Mouse (Mus musculus) embryonic facial prominence, embryonic 15.5 days (tissue): ENCODE measurements around the gene Snx32. TPM values are rescaled to one million over a fixed set of nuclear protein-coding genes. Genes with fewer than 3 reads are reported as not detected.

ENCODE experiments used
- ATAC-seq: fragments of 200-750 bp; cut with Nextera tagmentation; 2 replicates; pipeline ENCODE4 v1.8.0; 2017; ENCODE audit warnings: low read depth, moderate TSS enrichment; ENCODE audit not compliant: insufficient number of reproducible peaks, low FRiP score, low TSS enrichment
- H3K27ac ChIP-seq: fragments of 300-500 bp; sonication (generic); replicated peaks from 2 replicates; pipeline ENCODE4 v1.5.1; 2015; ENCODE audit warnings: mild to moderate bottlenecking, inconsistent platforms
- H3K27me3 ChIP-seq: fragments of 300-500 bp; sonication (generic); 2 replicates; pipeline ENCODE4 v1.6.1; 2015; ENCODE audit warnings: inconsistent platforms
- H3K36me3 ChIP-seq: fragments of 300-500 bp; sonication (generic); 2 replicates; pipeline ENCODE4 v1.6.1; 2015; ENCODE audit warnings: mild to moderate bottlenecking, inconsistent platforms
- H3K4me1 ChIP-seq: fragments of 300-500 bp; sonication (generic); 2 replicates; pipeline ENCODE4 v1.6.1; 2015; ENCODE audit warnings: inconsistent platforms
- H3K4me2 ChIP-seq: fragments of 300-500 bp; sonication (generic); replicated peaks from 2 replicates; pipeline ENCODE4 v1.6.1; 2015; ENCODE audit warnings: mild to moderate bottlenecking, inconsistent platforms
- H3K4me3 ChIP-seq: fragments of 300-500 bp; sonication (generic); replicated peaks from 2 replicates; pipeline ENCODE4 v1.5.1; 2015; ENCODE audit warnings: mild to moderate bottlenecking, inconsistent platforms
- H3K9ac ChIP-seq: fragments of 300-500 bp; sonication (generic); 2 replicates; pipeline ENCODE4 v1.6.1; 2015; ENCODE audit warnings: inconsistent platforms
- H3K9me3 ChIP-seq: fragments of 300-500 bp; sonication (generic); replicated peaks from 2 replicates; pipeline ENCODE4 v1.6.1; 2016; ENCODE audit warnings: inconsistent platforms
- WGBS: fragments of 180-500 bp; shearing (Covaris S2); methylation state at CpG from one replicate; pipeline ENCODE4 v1.1.7; 2015; 5-methylcytosine and 5-hydroxymethylcytosine counted together
- polyA plus RNA-seq: library from polyadenylated mRNA; unstranded; fragments of >200 nt; fragmentation: Nextera tagmentation; extraction: Ambion mirVana; gene quantifications from 2 replicates; pipeline ENCODE4 v1.2.1, GENCODE M21; 2015

Snx32 gene
- polyA plus RNA-seq, 1 experiment from 2014 or later, result 11.7 TPM

DNA sequence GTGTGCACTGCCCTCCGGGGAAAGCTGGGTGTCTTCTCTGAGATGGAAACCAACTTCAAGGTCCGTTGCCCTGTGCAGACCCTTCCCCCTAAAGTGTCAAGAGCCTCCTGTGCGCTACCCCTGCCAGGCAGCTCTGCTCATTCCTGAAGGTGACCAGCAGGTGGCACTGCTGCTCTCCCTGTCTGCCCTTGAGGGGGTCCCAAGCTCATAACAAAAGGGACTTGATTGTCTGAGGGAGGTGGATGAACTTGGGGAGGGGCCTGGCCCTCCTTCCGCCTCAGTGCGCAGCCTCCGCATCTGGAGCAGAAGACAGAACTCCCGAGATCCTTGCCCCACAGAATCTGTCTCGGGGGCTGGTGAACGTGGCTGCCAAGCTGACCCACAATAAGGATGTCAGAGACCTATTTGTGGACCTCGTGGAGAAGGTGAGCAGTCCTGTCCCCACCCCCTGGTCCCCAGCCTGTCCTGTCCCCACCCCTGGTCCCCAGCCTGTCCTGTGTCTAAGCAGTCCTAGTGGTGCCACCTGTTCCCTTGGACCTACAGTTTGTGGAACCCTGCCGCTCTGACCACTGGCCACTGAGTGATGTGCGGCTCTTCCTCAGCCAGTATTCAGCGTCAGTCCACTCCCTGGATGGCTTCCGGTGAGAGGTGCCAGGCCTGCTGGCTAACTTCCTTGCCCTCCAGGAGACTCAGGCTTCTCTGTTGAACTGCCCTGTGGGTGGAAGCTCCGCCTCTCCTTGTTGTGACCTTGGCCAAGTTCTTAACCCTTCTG lies 46.4 kb downstream of the Snx32 start:
- peak overlapping the region; percentile 31 for H3K4me3 ChIP-seq
- peaks cover 56% of the 10 kb centered on the region for H3K36me3 ChIP-seq
- peak overlapping the region; percentile 40 for H3K27ac ChIP-seq
- 35% methylated on average over 15 of the region's 15 CpGs for WGBS
- H3K4me1 ChIP-seq, result peaks cover 32% of the 10 kb centered on the region
- H3K9me3 ChIP-seq, result no peaks in the 10 kb centered on the region
- peaks cover 2% of the 10 kb centered on the region; the same call in 1 of the 2 replicates for H3K27me3 ChIP-seq
- H3K4me2 ChIP-seq, result peak overlapping the region; percentile 46
- peak overlapping the region; percentile 15; the same call in 1 of the 2 replicates for H3K9ac ChIP-seq
- ATAC-seq, result peak; percentile 29; the same call in 1 of the 2 replicates

DNA sequence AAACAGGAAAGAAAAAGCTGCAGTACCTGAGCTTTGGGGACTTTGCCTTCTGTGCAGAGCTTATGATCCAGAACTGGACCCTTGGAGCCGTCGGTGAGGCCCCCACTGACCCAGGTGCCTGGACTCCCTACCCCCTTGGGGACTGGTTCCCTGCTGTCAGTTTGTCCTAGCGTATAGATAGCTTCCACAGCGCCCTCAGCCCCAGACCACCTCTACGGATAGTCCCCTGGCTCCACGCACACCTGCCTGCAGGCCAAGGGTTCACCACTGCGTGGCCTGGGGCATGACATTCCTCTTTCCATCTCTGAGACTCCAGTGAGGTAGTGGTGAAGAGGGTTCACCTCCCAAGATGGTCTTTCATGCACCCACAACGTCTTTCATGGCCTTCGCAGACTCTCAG lies 47.1 kb downstream of the Snx32 start:
- Histone ChIP-seq H3K36me3 (peaks cover 56% of the 10 kb centered on the region), H3K27me3 (peaks cover 4% of the 10 kb centered on the region; the same call in 1 of the 2 replicates), H3K9me3 (no peaks in the 10 kb centered on the region), H3K9ac (no peak overlapping the region), H3K4me1 (peaks cover 31% of the 10 kb centered on the region), H3K27ac (no peak overlapping the region), H3K4me2 (no peak overlapping the region), H3K4me3 (no peak overlapping the region)
- WGBS, result 87% methylated on average over 9 of the region's 9 CpGs
- no peak for ATAC-seq

DNA sequence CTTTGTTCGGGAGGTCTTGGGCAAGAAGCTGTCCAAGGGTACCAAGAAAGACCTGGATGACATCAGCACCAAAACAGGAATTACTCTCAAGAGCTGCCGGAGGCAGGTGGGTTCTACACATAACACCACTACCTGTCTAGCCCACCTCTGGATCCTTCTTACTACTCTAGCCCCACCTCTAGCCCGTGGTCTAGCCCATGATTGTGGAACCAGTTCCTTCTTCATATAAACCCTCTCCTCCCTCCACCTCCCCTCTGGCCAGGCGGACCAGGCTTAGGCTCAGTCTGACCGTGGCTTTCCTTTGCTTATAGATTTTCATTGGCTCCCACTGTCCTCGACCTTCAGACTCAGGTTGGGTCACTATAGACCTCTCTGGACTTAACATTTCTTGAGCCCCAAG lies 48.9 kb downstream of the Snx32 start:
- H3K4me2 ChIP-seq, result peak overlapping the region; percentile 86
- peaks cover 40% of the 10 kb centered on the region for H3K36me3 ChIP-seq
- H3K4me1 ChIP-seq, result peaks cover 45% of the 10 kb centered on the region
- peaks cover 4% of the 10 kb centered on the region; the same call in 1 of the 2 replicates for H3K27me3 ChIP-seq
- ATAC-seq, result no peak
- WGBS, result 84% methylated on average over 6 of the region's 6 CpGs
- H3K4me3 ChIP-seq, result peak overlapping the region; percentile 89
- H3K27ac ChIP-seq, result no peak overlapping the region
- H3K9me3 ChIP-seq, result no peaks in the 10 kb centered on the region
- 0 out of 2 replicates have a peak overlapping the region, but pooled peaks have one; percentile 66 for H3K9ac ChIP-seq

DNA sequence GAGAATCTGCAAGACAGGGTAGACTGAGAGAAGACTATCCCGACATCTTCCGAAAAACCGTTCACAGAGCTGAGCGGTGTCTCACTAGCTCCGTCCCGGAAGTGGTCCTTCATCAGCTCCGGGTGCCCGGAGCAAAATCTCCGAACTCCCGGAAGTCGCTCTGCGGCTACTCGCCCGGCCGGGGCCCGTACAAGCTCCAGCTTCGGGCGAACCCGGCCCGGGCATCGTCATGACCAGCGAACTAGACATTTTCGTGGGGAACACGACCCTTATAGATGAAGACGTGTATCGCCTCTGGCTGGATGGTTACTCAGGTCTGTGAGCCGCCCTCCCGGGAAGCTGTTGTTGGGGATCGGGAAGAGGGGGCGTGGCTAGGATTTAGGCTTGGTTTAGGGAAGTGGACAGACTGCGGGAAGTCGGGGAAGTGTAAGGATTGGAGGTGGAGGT lies 49.9 kb downstream of the Snx32 start, which contains the start of gene Fibp:
TSS of gene Fibp (plus strand) at position 151 of the 447 bp plus-strand sequence.
- Histone ChIP-seq H3K9ac (peak within 1 kb of the TSS; percentile 66), H3K4me1 (peaks cover 55% of the 10 kb centered on the region), H3K9me3 (no peaks in the 10 kb centered on the region), H3K36me3 (peaks cover 30% of the 10 kb centered on the region), H3K4me3 (peak within 1 kb of the TSS; percentile 89), H3K27ac (peak within 1 kb of the TSS; percentile 84), H3K4me2 (peak within 1 kb of the TSS; percentile 86), H3K27me3 (peaks cover 4% of the 10 kb centered on the region; the same call in 1 of the 2 replicates)
- ATAC-seq, result peak; percentile 46
- WGBS, result under 1% methylated on average over 32 of the region's 32 CpGs

DNA sequence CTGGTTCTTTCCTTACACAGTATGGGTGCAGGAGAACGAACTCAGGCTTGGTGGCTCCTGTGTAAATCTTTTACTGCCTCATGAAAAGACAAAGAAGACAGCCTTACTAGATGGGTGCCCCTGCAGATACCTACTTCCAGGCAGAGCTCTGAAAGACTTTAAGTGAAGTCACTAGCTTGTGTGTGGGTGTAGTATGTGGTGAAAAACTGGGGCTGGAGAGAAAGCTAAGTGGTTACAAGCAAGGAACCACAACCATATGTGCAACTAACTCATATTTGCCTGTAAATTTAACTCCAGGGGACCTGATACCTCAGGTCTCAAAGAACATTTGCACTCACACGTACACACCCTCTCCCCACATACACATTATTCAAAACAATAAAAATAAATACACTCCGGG lies 50.4 kb downstream of the Snx32 start:
- peak overlapping the region; percentile 66 for H3K9ac ChIP-seq

DNA sequence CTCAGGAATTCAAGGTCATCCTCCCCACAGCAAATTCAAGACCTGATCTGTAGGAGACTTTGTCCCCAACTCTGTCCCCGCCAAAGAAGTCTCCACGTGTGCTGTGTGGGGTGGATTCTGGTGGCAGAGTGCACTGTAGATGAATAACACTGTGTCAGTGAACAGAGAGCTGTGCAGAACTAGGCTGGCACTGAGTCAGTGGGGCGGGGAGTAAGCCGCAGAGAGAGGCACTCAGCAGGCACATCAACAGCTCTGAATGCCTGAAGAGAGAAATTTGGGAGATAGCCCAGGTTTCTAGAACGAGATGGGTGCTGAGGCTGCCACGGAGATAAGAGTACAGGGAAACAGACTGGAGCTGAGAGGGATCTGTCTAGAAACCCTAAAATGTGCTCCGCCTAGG lies 51.3 kb downstream of the Snx32 start:
- Histone ChIP-seq H3K4me2 (no peak overlapping the region), H3K4me1 (peaks cover 57% of the 10 kb centered on the region), H3K27ac (no peak overlapping the region), H3K27me3 (peaks cover 4% of the 10 kb centered on the region; the same call in 1 of the 2 replicates), H3K4me3 (no peak overlapping the region), H3K9me3 (no peaks in the 10 kb centered on the region), H3K36me3 (peaks cover 23% of the 10 kb centered on the region), H3K9ac (no peak overlapping the region)
- ATAC-seq, result no peak
- WGBS, result 65% methylated on average over 7 of the region's 7 CpGs

More for the DNA sequence above, 50.4 kb downstream of the Snx32 start:
- no peak for ATAC-seq
- H3K27me3 ChIP-seq, result peaks cover 4% of the 10 kb centered on the region; the same call in 1 of the 2 replicates
- peaks cover 25% of the 10 kb centered on the region for H3K36me3 ChIP-seq
- H3K4me1 ChIP-seq, result peaks cover 61% of the 10 kb centered on the region
- WGBS, result 31% methylated on average over 3 of the region's 3 CpGs
- H3K4me3 ChIP-seq, result peak overlapping the region; percentile 89
- no peaks in the 10 kb centered on the region for H3K9me3 ChIP-seq
- peak overlapping the region; percentile 84 for H3K27ac ChIP-seq
- H3K4me2 ChIP-seq, result peak overlapping the region; percentile 86

DNA sequence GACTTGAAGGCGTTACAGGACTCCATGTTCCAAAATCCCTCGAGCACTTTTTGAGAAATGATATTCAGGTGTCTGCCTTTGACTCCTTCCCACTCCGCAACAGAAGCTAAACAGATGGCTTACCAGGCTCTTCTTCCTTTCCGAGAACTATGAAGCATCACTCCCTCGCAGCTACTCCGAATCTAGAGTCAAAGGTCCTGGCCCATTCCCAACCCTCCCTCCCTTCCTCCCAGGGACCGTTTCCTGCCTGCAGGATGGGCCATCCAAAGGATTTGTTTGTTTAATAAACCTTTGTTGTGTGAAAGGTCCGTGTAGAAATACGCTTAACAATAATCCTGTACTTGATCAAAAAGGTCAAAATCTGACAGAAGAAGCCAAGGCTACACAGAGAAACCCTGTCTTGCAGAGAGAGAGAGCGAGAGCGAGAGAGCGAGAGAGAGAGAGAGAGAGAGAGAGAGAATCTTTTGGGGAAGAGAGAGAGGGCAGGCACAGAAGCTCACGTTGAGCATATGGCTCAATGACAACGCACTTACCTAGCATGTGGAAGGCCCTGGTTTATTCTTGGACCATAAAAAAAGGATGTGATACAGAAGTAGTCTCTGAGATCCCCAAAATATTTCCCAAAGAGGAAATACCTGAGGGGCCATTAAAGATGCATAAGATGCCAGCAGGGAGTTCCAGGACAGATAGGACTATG lies 52.4 kb downstream of the Snx32 start, which contains the start of gene Ccdc85b:
TSS of gene Ccdc85b (minus strand) at position 149 of the 697 bp plus-strand sequence.
- no peaks in the 10 kb centered on the region for H3K9me3 ChIP-seq
- peak within 1 kb of the TSS; percentile 92 for H3K27ac ChIP-seq
- H3K27me3 ChIP-seq, result peaks cover 4% of the 10 kb centered on the region; the same call in 1 of the 2 replicates
- no peak for ATAC-seq
- H3K9ac ChIP-seq, result peak within 1 kb of the TSS; percentile 74
- peaks cover 52% of the 10 kb centered on the region for H3K4me1 ChIP-seq
- peak within 1 kb of the TSS; percentile 77 for H3K4me3 ChIP-seq
- H3K36me3 ChIP-seq, result peaks cover 22% of the 10 kb centered on the region
- H3K4me2 ChIP-seq, result peak within 1 kb of the TSS; percentile 99
- 13% methylated on average over 14 of the region's 14 CpGs for WGBS

DNA sequence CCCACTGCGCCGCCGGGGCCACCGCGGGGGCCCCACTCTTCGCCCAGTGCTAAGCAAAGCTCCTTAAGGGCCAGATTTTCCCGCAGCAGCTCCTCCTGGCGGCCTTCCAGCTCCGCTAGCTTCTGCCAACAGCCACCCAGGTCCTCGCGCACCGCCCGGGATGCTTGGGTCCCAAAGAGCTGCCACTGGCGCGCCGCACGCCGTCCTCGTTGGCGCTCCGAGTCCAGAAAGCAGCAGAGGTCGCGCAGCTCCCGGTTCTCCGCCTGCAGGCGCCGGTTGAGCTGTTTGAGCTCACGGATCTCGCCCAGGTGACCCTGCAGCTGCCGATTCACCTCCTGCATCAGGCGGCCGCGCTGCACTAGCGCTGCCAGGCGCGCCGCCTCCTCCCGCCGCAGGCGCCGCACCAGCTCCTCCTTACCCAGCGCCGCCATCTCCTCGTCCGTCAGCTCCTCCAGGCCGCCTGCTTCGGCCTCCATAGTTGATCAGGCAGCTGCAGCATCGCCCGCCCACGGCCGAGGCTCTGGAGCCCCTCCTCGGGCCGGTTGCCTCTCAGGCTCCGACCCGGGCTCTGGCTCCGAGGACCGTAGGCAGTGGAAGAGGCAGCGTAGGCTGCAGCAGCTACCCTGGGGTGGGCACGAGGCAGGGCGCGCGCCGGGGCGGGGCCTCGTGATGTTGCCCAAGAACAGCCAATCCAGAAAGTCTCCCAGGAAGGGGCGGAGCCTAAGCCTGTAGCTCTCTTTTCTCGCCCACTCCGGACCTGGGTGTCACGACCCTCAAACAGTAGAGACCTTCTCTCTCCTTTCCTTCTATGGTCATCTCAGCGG lies 53.2 kb downstream of the Snx32 start:
- Histone ChIP-seq H3K4me3 (peak overlapping the region; percentile 77), H3K9me3 (no peaks in the 10 kb centered on the region), H3K4me1 (peaks cover 52% of the 10 kb centered on the region), H3K36me3 (peaks cover 15% of the 10 kb centered on the region), H3K9ac (peak overlapping the region; percentile 74), H3K27me3 (peaks cover 4% of the 10 kb centered on the region; the same call in 1 of the 2 replicates), H3K27ac (peak overlapping the region; percentile 92), H3K4me2 (peak overlapping the region; percentile 99)
- peak; percentile 93 for ATAC-seq
- WGBS, result under 1% methylated on average over 70 of the region's 70 CpGs

DNA sequence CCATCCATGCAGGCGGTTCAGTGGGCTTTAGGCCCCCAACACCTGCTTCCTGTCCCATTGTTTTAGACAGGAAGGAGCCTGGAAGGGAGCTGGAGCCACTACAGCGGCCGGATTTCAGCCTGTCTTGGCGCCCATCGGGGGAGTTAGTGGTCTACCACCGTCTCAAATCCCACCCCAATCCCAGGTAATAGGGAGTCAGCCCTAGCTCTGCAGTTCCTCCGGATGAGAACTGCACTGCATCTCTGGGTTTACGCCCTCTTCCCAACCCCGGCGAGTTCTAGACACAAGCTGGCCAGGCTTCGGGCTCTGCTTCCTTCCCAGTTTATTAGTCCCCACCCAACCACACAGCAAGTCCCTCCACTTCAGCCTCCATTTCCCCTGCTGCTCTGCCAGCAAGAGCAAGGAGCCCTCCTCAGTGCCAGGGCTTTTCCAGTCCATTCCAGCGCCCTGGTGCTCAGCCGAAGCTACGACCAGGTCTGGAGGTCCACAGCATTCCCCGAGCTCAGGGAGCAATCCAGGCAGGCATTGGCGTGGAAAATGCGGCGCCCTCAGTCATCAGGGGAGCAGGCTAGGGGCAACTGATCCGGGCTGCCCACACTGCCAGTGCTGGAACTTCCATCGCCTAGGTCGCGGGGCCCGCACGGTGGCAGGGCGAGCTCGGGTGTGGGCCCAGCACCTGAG lies 54.0 kb downstream of the Snx32 start:
- ATAC-seq, result no peak
- Histone ChIP-seq H3K9me3 (no peaks in the 10 kb centered on the region), H3K36me3 (peaks cover 10% of the 10 kb centered on the region), H3K27ac (peak overlapping the region; percentile 92), H3K4me3 (peak overlapping the region; percentile 77), H3K27me3 (peaks cover 4% of the 10 kb centered on the region; the same call in 1 of the 2 replicates), H3K9ac (peak overlapping the region; percentile 74), H3K4me1 (peaks cover 46% of the 10 kb centered on the region), H3K4me2 (peak overlapping the region; percentile 99)
- WGBS, result 3% methylated on average over 26 of the region's 26 CpGs

DNA sequence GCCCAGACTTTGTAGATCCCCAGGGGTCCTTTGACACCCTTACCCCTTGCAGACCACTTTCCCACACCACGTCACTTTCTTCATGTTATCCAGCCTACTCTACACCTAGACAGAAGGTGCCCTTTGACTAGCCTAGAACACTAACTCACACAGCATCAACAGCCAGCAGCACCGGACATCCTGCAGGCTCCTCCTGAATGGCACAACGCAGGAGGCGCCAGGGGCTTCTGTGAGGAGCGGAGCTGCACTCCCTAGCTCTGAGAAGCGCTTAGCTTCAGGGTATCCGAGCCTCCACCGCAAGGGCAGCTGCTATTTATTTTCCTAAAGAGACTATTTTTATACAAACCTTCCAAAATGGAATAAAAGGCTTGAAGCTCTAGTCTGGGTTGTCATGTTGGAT lies 54.8 kb downstream of the Snx32 start:
- ATAC-seq, result no peak
- Histone ChIP-seq H3K9ac (no peak overlapping the region), H3K36me3 (peaks cover 10% of the 10 kb centered on the region), H3K27ac (no peak overlapping the region), H3K27me3 (peaks cover 11% of the 10 kb centered on the region; the same call in 1 of the 2 replicates), H3K9me3 (no peaks in the 10 kb centered on the region), H3K4me1 (peaks cover 39% of the 10 kb centered on the region), H3K4me2 (peak overlapping the region; percentile 99), H3K4me3 (peak overlapping the region; percentile 77)
- 51% methylated on average over 8 of the region's 8 CpGs for WGBS
